ENCODE assay signal across 20 mouse cellular contexts in the genomic region with DNA sequence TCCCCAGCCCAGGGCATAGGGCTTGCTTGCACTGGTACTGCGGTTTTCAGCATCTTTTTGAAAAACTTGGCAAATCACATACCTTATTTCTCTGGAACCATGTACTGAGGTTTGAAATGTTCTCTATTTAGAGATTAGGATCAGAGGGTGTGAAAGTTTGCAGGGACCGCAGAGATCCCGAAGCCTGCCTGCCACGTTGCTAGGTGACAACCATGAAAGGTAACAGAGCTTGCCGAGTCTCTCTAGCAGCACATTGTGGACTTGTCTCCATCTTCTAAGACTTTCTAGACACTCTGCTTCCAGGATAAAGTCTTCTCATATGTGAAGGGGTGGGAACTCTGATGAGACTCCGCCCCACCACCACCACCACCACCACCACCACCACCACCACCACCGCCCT. TPM values are rescaled to one million over a fixed set of nuclear protein-coding genes. Genes with fewer than 3 reads are reported as not detected.
DNase-seq lines count a peak whose midpoint lies in the region; TF ChIP-seq lines count a peak whose summit lies in the region.
"Had no signal": no experiment of that assay in that cellular context is flagged by ENCODE, and none has a peak within 500 bp of the region (broad histone marks: within the 10 kb centered on the region; RNA-seq: fewer than 3 reads in every experiment).

No protein-coding gene starts in this region.

- intact Hi-C loops in left cerebral cortex, postnatal 14 days (cut with DNase I), result no loop called here

- TF ChIP-seq CTCF in lung, adult 2 months (IDR thresholded peaks at IDR 0.05; ENCODE audit: insufficient read depth, low read length), result no peak

- 89% methylated on average over 7 of the region's 7 CpGs for WGBS in lung, adult 2 months

- peak; percentile 27 to 41 for DNase-seq in frontal cortex, adult 2 months (ENCODE audit: extremely low spot score in 1 of 2, low spot score in 1 of 2)
- DNase-seq in frontal cortex, postnatal 10 days (ENCODE audit: low spot score in 2 of 2), result no peak
- DNase-seq in left cerebral cortex, postnatal 14 days (ENCODE audit: low spot score in 2 of 2), result peak; percentile 30 to 51
- DNase-seq in left cerebral cortex, adult 8-10 months (ENCODE audit: low spot score in 2 of 2), result no peak
- peak; percentile 23 to 27 for DNase-seq in right cerebral cortex, adult 2 months (ENCODE audit: low spot score in 2 of 2)
- DNase-seq in right cerebral cortex, postnatal 10 days (ENCODE audit: low spot score in 2 of 2), result no peak
- DNase-seq in telencephalon, adult 2 months (ENCODE audit: low read depth, low spot score), result peak; percentile 33
- no peak for DNase-seq in lung, adult 2 months
- DNase-seq: adrenal gland, adult 2 months; adrenal gland, postnatal 25 days; cerebellum, postnatal 10 days; forebrain, postnatal 0 days; gastrocnemius, postnatal 36 days; heart, adult 11 months; heart, postnatal 36 days had no signal

- no peak overlapping the region for H3K4me3 ChIP-seq in lung, adult 2 months (replicated peaks; ENCODE audit: extremely low read depth, low read depth, low read length)
- H3K4me3 ChIP-seq: embryonic facial prominence, embryonic 10.5 days; forebrain, embryonic 13.5 days; heart, embryonic 13.5 days; hindbrain, embryonic 15.5 days had no signal

- no peaks in the 10 kb centered on the region for H3K4me1 ChIP-seq in lung, adult 2 months (ENCODE audit: control insufficient read depth, insufficient read depth, low read length)

- no peak for TF ChIP-seq POLR2A in lung, adult 2 months (IDR thresholded peaks at IDR 0.05; ENCODE audit: borderline replicate concordance, extremely low read depth, low read depth, low read length)

RNA-seq across cellular contexts. Expression of a gene that starts 13.5 kb away (rescaled TPM):
- polyA plus RNA-seq in frontal cortex, adult 2 months (2012; rRNA removed), result 2.4 TPM in 2 replicates
- under 1 TPM; 0.82 to 0.88 TPM for total RNA-seq in left cerebral cortex, postnatal 14 days (2021)
- total RNA-seq in left cerebral cortex, adult 8-10 months (2022), result 1 to 10 TPM in 1 of 4 experiments, under 1 TPM in 3; 0.79 to 1.2 (median 0.88) TPM
- polyA plus RNA-seq in lung, adult 2 months (2012; rRNA removed), result 16.7 and 21.8 TPM in 2 replicates
- polyA plus RNA-seq: inflammation-experienced regulatory T-cells, adult 6 months had no signal

Comparison
In these comparisons a context has a peak if more than half of its experiments do, and no peak if none do; other contexts are left out.
1. DNase-seq: peak in frontal cortex, adult 2 months (2 of 2), left cerebral cortex, postnatal 14 days (2 of 2), right cerebral cortex, adult 2 months (2 of 2) and telencephalon, adult 2 months (single experiment); none in frontal cortex, postnatal 10 days (0 of 2), left cerebral cortex, adult 8-10 months (0 of 2), right cerebral cortex, postnatal 10 days (0 of 2) and lung, adult 2 months (single experiment).